Mouse (Mus musculus): ENCODE measurements around the gene Nppb. TPM values are rescaled to one million over a fixed set of nuclear protein-coding genes. Genes with fewer than 3 reads are reported as not detected.

The Nppb gene
- total and polyA plus RNA-seq, 3 experiments, result not detected

GRCm38 (mm10) chr4:148012216-148012615 lies 26.6 kb downstream of the Nppb start:
- no peak for DNase-seq (ENCODE audit: extremely low read depth)
- Histone ChIP-seq H3K4me1 (ENCODE audit: control insufficient read depth in 1 of 2, insufficient read depth in 2 of 2) (no peaks in the 10 kb centered on the region), H3K79me2 (replicated peaks; ENCODE audit: control insufficient read depth, extremely low read depth, insufficient read depth, poor library complexity, severe bottlenecking) (no peaks in the 10 kb centered on the region), H3K27ac (ENCODE audit: insufficient read depth, low read depth) (no peak overlapping the region), H3K9me3 (replicated peaks; ENCODE audit: low read length) (no peaks in the 10 kb centered on the region), H3K36me3 (replicated peaks in 1 of 2; ENCODE audit: control insufficient read depth in 1 of 2, insufficient read depth in 1 of 2, low read length in 1 of 2) (peaks cover 93 to 100% of the 10 kb centered on the region in 2 experiments), H3K9ac (ENCODE audit: insufficient read depth, low read depth) (no peak overlapping the region), H3K27me3 (replicated peaks) (no peaks in the 10 kb centered on the region), H3K4me3 (replicated peaks in 1 of 3; ENCODE audit: low read depth in 2 of 3, low read length in 2 of 3, poor library complexity in 1 of 3) (no peak overlapping the region), H3K4me2 (ENCODE audit: insufficient read depth, low read depth, poor library complexity, severe bottlenecking) (no peak overlapping the region)
- TF ChIP-seq KAT2A (IDR thresholded peaks at IDR 0.05; ENCODE audit: insufficient replicate concordance, low read length) (no peak), BHLHE40 (IDR thresholded peaks at IDR 0.05; ENCODE audit: low read depth, low read length) (no peak), JUND (conservative IDR thresholded peaks at IDR 0.05; ENCODE audit: low read depth, low read length) (no peak), IRF4 (IDR thresholded peaks at IDR 0.05; ENCODE audit: low read depth, low read length) (no peak), POLR2A (IDR thresholded peaks at IDR 0.05; ENCODE audit: low read depth, low read length) (no peak), UBTF (IDR thresholded peaks at IDR 0.05; ENCODE audit: low read depth, low read length) (no peak), NELFE (IDR thresholded peaks at IDR 0.05; ENCODE audit: low read depth, low read length) (no peak), RAD21 (IDR thresholded peaks at IDR 0.05; ENCODE audit: low read depth, low read length) (no peak), USF1 (IDR thresholded peaks at IDR 0.05; ENCODE audit: low read depth, low read length) (no peak), ELF1 (IDR thresholded peaks at IDR 0.05; ENCODE audit: low read depth, low read length) (no peak), MAX (IDR thresholded peaks at IDR 0.05; ENCODE audit: low read length) (no peak), MYC (IDR thresholded peaks at IDR 0.05; ENCODE audit: low read depth, low read length) (no peak), CHD2 (IDR thresholded peaks at IDR 0.05; ENCODE audit: low read length) (no peak), TBP (conservative IDR thresholded peaks at IDR 0.05; ENCODE audit: low read depth, low read length) (no peak), USF2 (conservative IDR thresholded peaks at IDR 0.05; ENCODE audit: low read depth, low read length) (no peak), CTCF (conservative IDR thresholded peaks at IDR 0.05 in 1 of 2, IDR thresholded peaks at IDR 0.05 in 1 of 2; ENCODE audit: low read depth in 2 of 2, low read length in 2 of 2) (no peak), ZMIZ1 (IDR thresholded peaks at IDR 0.05; ENCODE audit: low read depth, low read length) (no peak)
- in situ Hi-C loops (cut with MboI; ENCODE audit: low pct_ligation_motif_present, low pct_unique_long_range_greater_than_20kb, low sequenced_read_pairs), result no loop called here
- dilution Hi-C loops (cut with MboI; ENCODE audit: extremely low pct_ligation_motif_present, extremely low pct_unique_long_range_greater_than_20kb, low sequenced_read_pairs), result no loop called here

- H3K4me3 ChIP-seq (replicated peaks in 1 of 3; ENCODE audit: low read depth in 2 of 3, low read length in 2 of 3, poor library complexity in 1 of 3), result no peak overlapping the region
- TF ChIP-seq SMC3 (IDR thresholded peaks at IDR 0.05; ENCODE audit: low read depth, low read length), result peak; percentile 66
- TF ChIP-seq CTCF (conservative IDR thresholded peaks at IDR 0.05 in 1 of 2, IDR thresholded peaks at IDR 0.05 in 1 of 2; ENCODE audit: low read depth in 2 of 2, low read length in 2 of 2), result peak; percentile 17 to 67; a peak in 3 of 4 replicates
- TF ChIP-seq POLR2A (IDR thresholded peaks at IDR 0.05; ENCODE audit: low read depth, low read length), result no peak
- TF ChIP-seq SIN3A (IDR thresholded peaks at IDR 0.05; ENCODE audit: low read length), result no peak
- TF ChIP-seq RAD21 (IDR thresholded peaks at IDR 0.05; ENCODE audit: low read depth, low read length), result peak; percentile 40
- H3K4me1 ChIP-seq (ENCODE audit: control insufficient read depth in 1 of 2, insufficient read depth in 2 of 2), result no peaks in the 10 kb centered on the region
- no peaks in the 10 kb centered on the region for H3K9me3 ChIP-seq (replicated peaks; ENCODE audit: low read length)
- H3K36me3 ChIP-seq (replicated peaks in 1 of 2; ENCODE audit: control insufficient read depth in 1 of 2, insufficient read depth in 1 of 2, low read length in 1 of 2), result peaks cover 91 to 96% of the 10 kb centered on the region in 2 experiments
- no peak overlapping the region for H3K4me2 ChIP-seq (ENCODE audit: insufficient read depth, low read depth, poor library complexity, severe bottlenecking)
- peak; percentile 31 for DNase-seq (ENCODE audit: extremely low read depth)
- in situ Hi-C loops (cut with MboI; ENCODE audit: low pct_ligation_motif_present, low pct_unique_long_range_greater_than_20kb, low sequenced_read_pairs) (no loop called here), dilution Hi-C loops (cut with MboI; ENCODE audit: extremely low pct_ligation_motif_present, extremely low pct_unique_long_range_greater_than_20kb, low sequenced_read_pairs) (no loop called here)
- no peak overlapping the region for H3K9ac ChIP-seq (ENCODE audit: insufficient read depth, low read depth)
- no peaks in the 10 kb centered on the region for H3K27me3 ChIP-seq (replicated peaks)
- H3K79me2 ChIP-seq (replicated peaks; ENCODE audit: control insufficient read depth, extremely low read depth, insufficient read depth, poor library complexity, severe bottlenecking), result no peaks in the 10 kb centered on the region
- H3K27ac ChIP-seq (ENCODE audit: insufficient read depth, low read depth), result no peak overlapping the region
Observed at GRCm38 (mm10) chr4:148015418-148015817, 29.8 kb downstream of the Nppb start.
